Mouse (Mus musculus) sigmoid colon, adult 10 weeks (tissue): Measurements from ENCODE around the gene Pigyl. TPM values are rescaled to one million over a fixed set of nuclear protein-coding genes. Genes with fewer than 3 reads are reported as not detected.

Experiments used
- polyA plus RNA-seq: library from polyadenylated mRNA; stranded (reverse); fragments of 350-450 nt; fragmentation: Illumina TruSeq; extraction: RNeasy Lipid Tissue Mini Kit (QIAGEN cat#74804); gene quantifications from one replicate; pipeline ENCODE4 v1.2.3, GENCODE M21; 2014; ENCODE audit warnings: low read depth, low replicate concordance

Pigyl gene
- 3.3 TPM for polyA plus RNA-seq

DNA sequence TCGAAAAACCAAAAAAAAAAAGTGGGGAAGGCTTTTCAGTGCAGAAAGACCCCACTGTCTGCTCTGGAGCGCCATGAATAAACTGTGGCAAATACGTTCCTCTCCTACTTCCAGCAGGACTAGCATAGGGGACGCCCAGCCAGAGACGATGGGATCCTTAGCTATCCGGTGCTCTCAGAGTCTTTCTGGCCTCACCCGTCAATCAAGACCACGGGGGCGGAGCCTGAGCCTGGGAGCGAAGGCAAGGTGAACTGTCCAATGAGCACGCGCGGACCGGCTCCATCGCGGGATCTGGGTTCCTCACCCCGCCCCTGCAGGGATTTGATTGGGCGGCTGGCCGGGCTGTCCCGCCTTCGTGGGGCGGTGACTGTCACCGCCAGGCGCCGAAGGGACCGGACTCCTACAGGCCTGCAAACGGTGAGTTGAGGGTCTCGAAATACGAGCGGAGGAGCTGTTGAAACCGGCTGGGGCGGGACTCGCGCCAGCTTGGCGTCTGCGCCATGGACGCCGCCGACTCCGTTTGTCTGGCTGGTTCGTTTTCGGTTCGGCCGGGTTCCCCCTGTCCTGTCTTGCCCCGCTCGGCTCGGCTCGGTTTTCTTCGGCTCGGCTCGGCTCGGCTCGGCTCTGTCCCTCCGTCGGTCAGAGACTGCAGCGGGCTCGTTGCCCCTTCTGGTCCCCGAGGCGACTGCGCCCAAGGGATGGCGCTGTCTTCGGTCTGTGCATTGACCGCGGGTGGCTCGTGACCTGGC lies at the start of gene Pigyl:
Gene Pigyl (plus strand): TSS at position 350 of the 749 bp plus-strand sequence.

GRCm38 (mm10) chr9:22116740-22117426 lies 39.8 kb upstream of the Pigyl start, which contains the start of gene Elof1:
Elof1 (minus strand) TSS chr9:22117172.

GRCm38 (mm10) chr9:22135644-22136390 lies 20.8 kb upstream of the Pigyl start, which contains the start of gene Acp5:
Acp5 (minus strand) TSS chr9:22135711.

DNA sequence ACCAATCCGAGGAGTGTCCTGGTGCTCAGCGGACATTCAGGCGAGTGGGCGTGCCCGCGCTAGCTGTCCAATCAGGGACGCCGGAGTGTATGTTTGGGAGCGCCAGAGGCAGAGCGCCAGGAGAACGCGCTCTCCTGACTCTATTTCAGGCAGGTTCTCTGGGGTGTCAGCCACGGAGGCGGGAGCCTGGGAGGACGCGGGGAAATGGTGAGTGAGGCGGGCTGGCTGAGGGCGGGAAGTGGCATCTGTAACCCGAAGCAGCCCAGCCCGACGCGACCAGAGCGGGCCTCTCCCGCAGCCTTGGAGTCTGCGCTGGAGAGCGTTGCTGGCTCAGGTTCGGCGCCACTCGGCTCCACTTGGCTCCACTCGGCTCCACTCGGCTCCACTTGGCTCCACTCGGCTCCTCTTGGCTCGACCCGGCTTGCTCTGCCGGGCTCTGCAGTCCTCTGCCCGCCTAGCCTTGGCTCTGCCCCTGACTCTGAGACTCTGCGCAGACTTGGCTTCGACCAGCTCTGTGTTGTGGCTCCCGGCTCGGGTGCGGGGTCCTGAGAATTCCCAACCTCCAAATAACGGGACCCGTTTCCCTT lies 31.5 kb downstream of the Pigyl start, which contains the start of gene Zfp872:
Gene Zfp872 (plus strand): TSS at position 66 of the 587 bp plus-strand sequence.

Other genes starting within 250 kb of the Pigyl start
- gene Rab3d, start 238.7 kb upstream of the Pigyl start, polyA plus RNA-seq = 24.2 TPM
- gene Ccdc159, start 229.4 kb upstream of the Pigyl start, polyA plus RNA-seq = 0.91 TPM
- gene Tmem205, start 229.3 kb upstream of the Pigyl start, polyA plus RNA-seq = 1.8 TPM
- 0.32 TPM for gene Plppr2, start 219.8 kb upstream of the Pigyl start, polyA plus RNA-seq
- gene Swsap1, start 201.1 kb upstream of the Pigyl start, polyA plus RNA-seq = 4.6 TPM
- not detected for gene Epor, start 193.3 kb upstream of the Pigyl start, polyA plus RNA-seq
- gene Rgl3, start 167.4 kb upstream of the Pigyl start, polyA plus RNA-seq = 0.63 TPM
- gene Ccdc151, start 154.2 kb upstream of the Pigyl start, polyA plus RNA-seq = not detected
- 7.0 TPM for gene Prkcsh, start 154.0 kb upstream of the Pigyl start, polyA plus RNA-seq
- gene Elavl3, start 104.8 kb upstream of the Pigyl start, polyA plus RNA-seq = 0.85 TPM
- not detected for gene Gm49318, start 85.6 kb upstream of the Pigyl start, polyA plus RNA-seq
- 0.19 TPM for gene Zfp653, start 85.5 kb upstream of the Pigyl start, polyA plus RNA-seq
- 2.6 TPM for gene Ecsit, start 71.4 kb upstream of the Pigyl start, polyA plus RNA-seq
- 819 TPM for gene Cnn1, start 57.6 kb upstream of the Pigyl start, polyA plus RNA-seq
- gene Elof1, start 39.7 kb upstream of the Pigyl start, polyA plus RNA-seq = 5.2 TPM
- gene Acp5, start 21.1 kb upstream of the Pigyl start, polyA plus RNA-seq = 16.7 TPM
- gene Zfp872, start 31.2 kb downstream of the Pigyl start, polyA plus RNA-seq = 0.13 TPM
- gene Zfp809, start 68.9 kb downstream of the Pigyl start, polyA plus RNA-seq = 81.4 TPM
- 8.6 TPM for gene Zfp599, start 103.0 kb downstream of the Pigyl start, polyA plus RNA-seq
- 24.0 TPM for gene Zfp810, start 150.8 kb downstream of the Pigyl start, polyA plus RNA-seq
- gene Anln, start 232.3 kb downstream of the Pigyl start, polyA plus RNA-seq = 17.8 TPM